In genomic region chr16:16559878-16560531, GRCm38 (mm10) we compare ENCODE assay signal across 8 mouse cellular contexts. TPM values are rescaled to one million over a fixed set of nuclear protein-coding genes. Genes with fewer than 3 reads are reported as not detected.
DNase-seq lines count a peak whose midpoint lies in the region; ATAC-seq lines count a peak whose summit lies in the region.

No protein-coding gene starts in this region.

- DNase-seq in NIH3T3 (ENCODE audit: low read depth), result peak; percentile 89
- peak; percentile 96 for DNase-seq in cerebellum, adult 9-10 months
- DNase-seq in frontal cortex, postnatal 10 days (ENCODE audit: low spot score in 2 of 2), result peak; percentile 81 to 82
- peak; percentile 85 for DNase-seq in hindbrain, embryonic 14.5 days (ENCODE audit: low spot score)
- DNase-seq in layer of hippocampus, postnatal 14 days (ENCODE audit: low spot score in 2 of 2), result peak; percentile 76 to 94
- DNase-seq in lung, postnatal 14 days, result peak; percentile 14
- DNase-seq in right cerebral cortex, postnatal 14 days, result peak; percentile 72

- WGBS in hindbrain, embryonic 14.5 days, result 3% methylated on average over 9 of the region's 9 CpGs

- no peaks in the 10 kb centered on the region for H3K36me3 ChIP-seq in hindbrain, embryonic 14.5 days (replicated peaks; ENCODE audit: control insufficient read depth, insufficient read depth)

- H3K4me3 ChIP-seq in hindbrain, embryonic 14.5 days (replicated peaks; ENCODE audit: low read length), result peak overlapping the region; percentile 54

- ATAC-seq in hindbrain, embryonic 14.5 days (ENCODE audit: low FRiP score), result peak; percentile 98
- ATAC-seq in CD4-positive, CD25-positive, alpha-beta regulatory T cell, adult 4 months, result no peak

- H3K27me3 ChIP-seq in hindbrain, embryonic 14.5 days (ENCODE audit: control insufficient read depth, insufficient read depth, low read length), result no peaks in the 10 kb centered on the region

- peaks cover 23% of the 10 kb centered on the region for H3K4me1 ChIP-seq in hindbrain, embryonic 14.5 days (replicated peaks; ENCODE audit: control insufficient read depth, insufficient read depth, low read length)

- peak overlapping the region; percentile 92 for H3K27ac ChIP-seq in hindbrain, embryonic 14.5 days

- no peaks in the 10 kb centered on the region for H3K9me3 ChIP-seq in hindbrain, embryonic 14.5 days (ENCODE audit: control insufficient read depth, low read length)

- peak overlapping the region; percentile 69 for H3K4me2 ChIP-seq in hindbrain, embryonic 14.5 days (replicated peaks)

- peak overlapping the region; percentile 72 for H3K9ac ChIP-seq in hindbrain, embryonic 14.5 days

RNA-seq across cellular contexts. Expression of gene Fgd4, which starts 40.3 kb away (rescaled TPM):
- 20.0 and 24.2 TPM in 2 replicates for polyA plus RNA-seq in hindbrain, embryonic 14.5 days (2014; fragmentation: Nextera tagmentation; extraction: Ambion mirVana)
- 10 to 100 TPM; 58.7 to 59.5 TPM for total RNA-seq in layer of hippocampus, postnatal 14 days (2021)
- under 1 TPM in 1 of 2 experiments, not detected in 1; 0.15 TPM for polyA plus RNA-seq in CD4-positive, CD25-positive, alpha-beta regulatory T cell, adult 4 months (2017; shearing (Covaris generic))

Comparison
In these comparisons a context has a peak if more than half of its experiments do, and no peak if none do; other contexts are left out.
1. DNase-seq: peak in every context shown above with its lines; median percentile 96 in cerebellum, adult 9-10 months; 89 in NIH3T3; 85 in hindbrain, embryonic 14.5 days; 85 in layer of hippocampus, postnatal 14 days; 82 in frontal cortex, postnatal 10 days; 72 in right cerebral cortex, postnatal 14 days; 14 in lung, postnatal 14 days.
2. RNA of gene Fgd4, which starts 40.3 kb away (polyA plus RNA-seq): 20.0 to 24.2 TPM in hindbrain, embryonic 14.5 days; 0.15 TPM in CD4-positive, CD25-positive, alpha-beta regulatory T cell, adult 4 months; every median in the first group is over 10 times any median in the second.